Mouse (Mus musculus): ENCODE data around the gene AI987944. TPM values are rescaled to one million over a fixed set of nuclear protein-coding genes. Genes with fewer than 3 reads are reported as not detected.

AI987944 gene
- 11.2 and 13.2 TPM in 2 replicates for polyA plus RNA-seq (2015; fragmentation: Nextera tagmentation; extraction: Ambion mirVana)

DNA sequence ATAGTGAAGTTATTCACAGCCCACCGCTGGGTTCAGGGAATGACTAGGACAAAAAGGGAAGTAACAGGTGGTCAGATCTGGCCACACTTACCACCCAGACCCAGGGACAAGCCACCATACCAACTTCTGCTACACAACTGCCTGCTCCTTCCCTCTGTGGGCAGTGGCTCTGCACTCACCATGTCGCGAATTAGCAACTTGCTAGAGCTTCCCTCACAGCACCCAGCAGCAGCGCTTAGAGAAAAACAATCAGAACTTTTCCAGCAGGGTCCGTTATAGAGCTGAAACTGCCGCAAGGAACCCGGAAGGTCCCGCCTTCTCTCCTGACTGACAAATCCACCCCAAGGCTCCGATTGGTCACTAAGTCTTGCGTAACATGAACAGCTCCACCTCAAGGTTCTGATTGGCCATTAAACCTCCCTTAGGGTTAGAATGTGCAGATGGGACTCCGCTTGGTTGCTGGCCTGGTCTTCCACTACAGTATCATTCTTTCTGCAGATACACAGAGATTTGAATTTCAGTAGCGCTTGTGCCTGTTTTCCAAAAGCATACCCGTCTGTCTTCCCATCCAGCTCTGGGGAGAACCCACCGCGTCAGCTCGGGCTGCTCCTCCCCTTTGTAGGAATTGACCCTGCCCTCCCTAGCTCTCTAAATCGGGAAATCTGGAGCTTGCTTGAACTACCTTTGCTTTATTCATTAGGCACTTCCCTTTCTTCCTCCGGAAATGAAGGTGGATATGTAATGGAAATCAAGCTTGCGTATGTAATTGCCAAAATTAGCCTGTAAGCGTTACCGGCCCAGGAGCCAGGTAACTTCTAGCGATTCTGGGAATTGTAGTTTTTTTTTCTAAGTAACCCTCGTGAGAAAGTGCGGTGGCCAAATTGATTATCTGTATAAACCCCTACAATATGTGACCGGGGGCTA, at the start of gene AI987944:
AI987944 (minus strand) TSS at position 332 of the 924 bp plus-strand sequence.
- H3K4me3 ChIP-seq, result peak within 1 kb of the TSS; percentile 63
- no peaks in the 10 kb centered on the region for H3K27me3 ChIP-seq
- WGBS, result under 1% methylated on average over 25 of the region's 25 CpGs
- no peaks in the 10 kb centered on the region for H3K36me3 ChIP-seq
- no peaks in the 10 kb centered on the region for H3K4me1 ChIP-seq
- no peaks in the 10 kb centered on the region for H3K9me3 ChIP-seq
- H3K4me2 ChIP-seq, result peak within 1 kb of the TSS; percentile 65
- peak; percentile 96 for ATAC-seq (ENCODE audit: insufficient number of reproducible peaks, insufficient read depth, low FRiP score, low TSS enrichment, low read depth)
- peak within 1 kb of the TSS; percentile 84 for H3K27ac ChIP-seq
- peak within 1 kb of the TSS; percentile 75 for H3K9ac ChIP-seq

GRCm38 (mm10) chr7:41394130-41394529, 951 bp upstream of the AI987944 start:
- no peaks in the 10 kb centered on the region for H3K36me3 ChIP-seq
- no peak overlapping the region for H3K4me2 ChIP-seq
- ATAC-seq (ENCODE audit: insufficient number of reproducible peaks, insufficient read depth, low FRiP score, low TSS enrichment, low read depth), result no peak
- no peaks in the 10 kb centered on the region for H3K4me1 ChIP-seq
- H3K27me3 ChIP-seq, result no peaks in the 10 kb centered on the region
- H3K27ac ChIP-seq, result no peak overlapping the region
- no peaks in the 10 kb centered on the region for H3K9me3 ChIP-seq
- WGBS, result 73% methylated on average over 4 of the region's 4 CpGs
- H3K9ac ChIP-seq, result no peak overlapping the region
- no peak overlapping the region for H3K4me3 ChIP-seq

Other genes with a start within 250 kb of the AI987944 start
- gene Gm5592, start 239.5 kb downstream of the AI987944 start, polyA plus RNA-seq (2015; fragmentation: Nextera tagmentation; extraction: Ambion mirVana), result not detected in 2 replicates
- 0.21 and 0.48 TPM in 2 replicates for gene Vmn2r57, start 55.3 kb upstream of the AI987944 start, polyA plus RNA-seq (2015; fragmentation: Nextera tagmentation; extraction: Ambion mirVana)
- 0.10 and 0.17 TPM in 2 replicates for gene Gm20449, start 106.0 kb upstream of the AI987944 start, polyA plus RNA-seq (2015; fragmentation: Nextera tagmentation; extraction: Ambion mirVana)
- gene AW146154, start 106.5 kb upstream of the AI987944 start, polyA plus RNA-seq (2015; fragmentation: Nextera tagmentation; extraction: Ambion mirVana), result 10.7 and 14.5 TPM in 2 replicates
- gene Gm6871, start 180.3 kb upstream of the AI987944 start, polyA plus RNA-seq (2015; fragmentation: Nextera tagmentation; extraction: Ambion mirVana), result not detected in 2 replicates
- 13.2 and 16.1 TPM in 2 replicates for gene 2610021A01Rik, start 205.9 kb upstream of the AI987944 start, polyA plus RNA-seq (2015; fragmentation: Nextera tagmentation; extraction: Ambion mirVana)
- gene Zfp788, start 239.8 kb upstream of the AI987944 start, polyA plus RNA-seq (2015; fragmentation: Nextera tagmentation; extraction: Ambion mirVana), result 15.3 and 15.6 TPM in 2 replicates

All from embryonic facial prominence, embryonic 13.5 days (tissue).